Mouse (Mus musculus) G1E-ER4 (cell line): ENCODE results near the gene Klhl6. TPM values are rescaled to one million over a fixed set of nuclear protein-coding genes. Genes with fewer than 3 reads are reported as not detected.

Experiments used
- GATA1 ChIP-seq: IDR thresholded peaks from one replicate; pipeline ENCODE4 v1.8.0; 2012; ENCODE audit warnings: low read length, inconsistent platforms
- polyA plus RNA-seq: library from polyadenylated mRNA; stranded (reverse); fragments of >175 nt; gene quantifications from 2 replicates; pipeline ENCODE4 v1.2.3, GENCODE M21; 2012

Gene Klhl6
- 0.27 and 0.55 TPM in 2 replicates for polyA plus RNA-seq

DNA sequence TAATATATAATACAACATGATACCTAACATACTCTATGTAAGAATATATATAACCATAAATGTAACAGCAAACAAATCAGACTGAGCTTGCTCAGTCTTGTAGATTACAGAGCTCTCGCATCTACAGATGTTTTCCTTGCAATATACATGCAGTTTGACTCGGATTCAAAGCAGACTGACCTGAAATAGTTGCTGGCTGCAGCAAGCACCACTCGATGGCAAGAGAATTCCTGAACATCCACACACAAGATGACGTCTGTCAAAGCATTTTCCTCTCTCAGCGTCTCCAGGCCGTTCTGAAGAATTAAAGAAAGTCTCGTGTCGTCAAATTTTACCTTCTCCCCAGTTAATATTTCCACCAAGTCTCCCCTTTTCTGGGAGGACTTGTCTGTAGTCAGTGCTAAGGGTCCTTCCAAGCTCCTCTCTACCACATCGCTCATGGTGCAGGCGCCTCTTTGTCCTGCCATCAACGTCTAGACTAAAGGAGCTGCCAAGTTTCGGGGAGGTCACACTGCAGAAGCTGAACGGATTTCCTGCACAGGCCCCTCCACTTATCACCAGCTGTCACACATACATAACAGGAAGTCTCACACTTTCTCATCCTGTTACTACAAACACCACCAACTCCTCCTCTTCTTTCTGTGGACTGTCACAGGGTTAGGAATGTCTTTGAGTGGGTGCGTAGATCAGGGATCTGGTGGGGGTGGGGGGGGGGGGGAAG, at the start of gene Klhl6:
Gene Klhl6, minus strand, starts transcription at position 501 of the 721 bp plus-strand sequence.
- TF ChIP-seq GATA1, result no peak

DNA sequence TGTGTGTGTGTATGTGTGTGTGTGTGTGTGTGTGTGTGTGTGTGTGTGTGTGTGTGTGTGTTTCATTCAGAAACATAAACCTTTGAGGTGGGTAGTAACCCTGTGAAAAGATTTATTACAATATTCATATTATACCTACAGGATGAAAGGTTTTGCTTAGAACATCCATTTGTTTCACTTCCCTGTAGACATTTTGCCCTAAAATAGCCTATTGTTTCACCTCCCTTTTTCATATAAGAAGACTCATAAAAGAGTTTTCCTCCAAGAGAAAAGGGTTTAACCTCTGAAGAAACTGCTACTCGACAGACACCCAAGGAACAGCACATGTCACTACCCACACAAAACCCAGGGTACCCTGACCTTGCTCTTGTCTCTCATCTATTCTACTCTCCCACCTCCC, 40.0 kb upstream of the Klhl6 start:
- TF ChIP-seq GATA1, result no peak

DNA sequence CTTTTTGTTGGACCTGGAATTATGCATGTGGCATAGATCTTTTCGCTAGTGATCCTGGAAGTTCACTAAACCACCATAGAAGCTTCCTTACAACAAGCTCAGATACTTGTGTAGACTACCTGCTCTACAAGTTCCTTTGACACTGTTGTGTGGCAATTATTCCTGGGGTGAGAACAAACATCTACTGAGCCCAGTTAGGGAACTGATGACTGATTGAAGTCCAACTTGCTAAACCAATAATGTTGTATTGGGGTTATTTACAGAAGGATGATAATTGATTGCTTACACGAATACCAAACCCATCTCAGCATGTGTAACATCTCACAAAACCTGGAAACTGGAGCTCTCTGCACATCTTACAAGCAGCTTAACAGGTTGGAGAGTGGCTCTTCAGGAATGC, 39.0 kb upstream of the Klhl6 start:
- TF ChIP-seq GATA1, result no peak

DNA sequence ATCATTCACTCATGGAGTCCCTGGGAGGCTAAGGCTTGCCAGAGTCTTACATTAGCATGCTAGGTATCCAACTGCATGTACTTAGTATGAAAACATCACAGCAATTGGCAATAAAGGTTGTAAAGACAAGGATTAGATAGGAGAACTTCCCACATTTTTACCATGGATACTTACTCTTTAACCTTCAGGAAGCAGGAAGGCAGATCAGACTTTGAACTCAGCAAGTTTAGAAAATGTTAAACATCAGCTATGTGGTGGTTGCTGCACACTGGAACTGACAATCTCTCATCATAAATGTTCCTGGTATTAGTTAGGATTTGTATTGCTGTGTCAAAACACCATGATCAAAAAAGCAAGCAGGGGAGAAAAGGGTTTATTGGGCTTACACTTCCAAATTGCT, 29.8 kb upstream of the Klhl6 start:
- TF ChIP-seq GATA1, result no peak

DNA sequence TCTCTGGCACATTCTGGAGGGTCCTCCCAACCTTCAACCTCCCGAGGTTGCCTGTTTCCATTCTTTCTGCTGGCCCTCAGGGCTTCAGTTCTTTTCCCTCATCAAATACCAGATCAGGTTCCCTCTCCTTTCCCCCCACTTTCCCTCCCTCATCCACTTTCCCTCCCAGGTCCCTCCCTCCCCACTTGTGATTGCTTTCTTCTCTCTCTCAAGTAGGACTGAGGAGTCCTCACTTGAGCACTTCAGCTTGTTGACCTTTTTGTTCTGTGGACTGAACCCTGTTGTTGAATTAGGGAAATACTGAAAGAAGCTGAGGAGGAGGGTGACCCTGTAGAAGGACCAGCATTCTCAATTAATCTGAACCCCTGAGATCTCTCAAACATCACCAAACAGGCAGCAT, 23.2 kb upstream of the Klhl6 start:
- TF ChIP-seq GATA1, result no peak

DNA sequence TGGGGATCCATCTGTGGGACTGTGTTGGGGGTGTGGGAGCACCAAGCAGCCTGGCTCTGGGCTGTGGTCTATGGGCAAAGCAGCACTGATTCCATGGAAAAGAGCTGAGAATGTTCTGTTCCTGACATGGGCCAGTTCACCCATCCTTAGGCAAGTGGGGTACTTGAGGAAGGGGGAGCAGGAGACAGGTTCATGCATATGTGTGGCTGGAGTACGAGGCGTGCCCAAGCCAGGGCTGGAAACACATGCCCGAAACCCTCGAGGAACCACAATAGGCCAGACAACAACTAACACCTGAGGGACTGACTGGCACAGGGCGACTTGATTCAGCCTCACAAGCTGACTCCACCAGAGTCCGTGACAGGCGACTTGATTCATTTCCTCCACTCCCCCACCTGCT, 14.8 kb upstream of the Klhl6 start:
- no peak for TF ChIP-seq GATA1

DNA sequence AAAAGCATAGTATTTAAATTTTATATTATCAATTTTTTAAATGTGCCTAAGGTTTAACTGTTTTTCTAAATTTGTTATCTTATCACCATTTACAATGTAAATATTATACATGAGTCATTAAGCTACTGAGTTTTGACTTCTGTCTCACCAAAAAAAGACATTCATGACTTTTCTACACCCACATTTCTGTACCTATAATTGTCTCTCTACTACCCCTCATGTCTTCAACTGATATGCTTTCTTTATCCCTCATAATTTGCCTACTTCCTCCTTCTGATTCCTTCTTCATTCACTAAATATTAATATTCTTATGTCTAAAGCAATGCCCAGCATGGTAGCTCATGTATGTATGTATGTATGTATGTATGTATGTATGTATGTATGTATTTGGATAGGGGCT, 13.0 kb upstream of the Klhl6 start:
- TF ChIP-seq GATA1, result no peak

DNA sequence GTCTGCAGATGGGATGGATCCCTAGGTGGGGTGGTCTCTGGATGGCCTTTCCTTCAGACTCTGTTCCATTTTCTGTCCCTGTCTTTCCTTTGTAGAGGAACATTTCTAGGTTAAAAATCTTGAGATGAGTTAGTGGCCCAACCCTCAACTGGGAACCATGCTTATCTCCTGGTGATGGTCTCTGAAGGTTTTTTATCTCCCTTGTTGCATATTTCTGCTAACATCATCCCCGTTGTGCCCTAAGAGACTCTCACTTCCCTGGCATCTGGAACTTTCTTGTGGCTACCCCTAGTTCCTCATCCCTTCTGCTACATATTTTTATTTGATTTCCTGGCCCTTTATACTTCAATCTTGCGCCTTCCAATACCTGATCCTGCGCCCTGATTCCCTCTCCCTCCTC, 10.4 kb upstream of the Klhl6 start:
- TF ChIP-seq GATA1, result no peak

DNA sequence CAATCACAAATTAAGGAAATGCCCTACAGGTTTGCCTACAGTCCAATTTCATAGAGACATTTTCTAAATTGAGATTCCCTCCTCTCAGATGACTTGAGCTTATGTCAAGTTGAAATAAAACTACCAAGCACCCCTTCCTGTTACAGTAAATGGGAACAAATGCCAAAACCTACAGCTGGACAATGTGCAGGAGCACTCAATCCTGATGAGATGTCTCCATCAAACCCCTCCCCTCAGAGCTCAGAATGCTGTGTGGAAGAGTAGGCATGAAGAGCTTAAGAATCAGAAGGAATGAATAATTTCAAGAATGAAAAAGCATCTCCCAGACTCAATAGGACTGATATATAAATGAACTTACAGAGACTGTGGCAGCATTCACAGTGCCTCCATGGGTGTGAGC, 7.7 kb upstream of the Klhl6 start:
- TF ChIP-seq GATA1, result no peak

DNA sequence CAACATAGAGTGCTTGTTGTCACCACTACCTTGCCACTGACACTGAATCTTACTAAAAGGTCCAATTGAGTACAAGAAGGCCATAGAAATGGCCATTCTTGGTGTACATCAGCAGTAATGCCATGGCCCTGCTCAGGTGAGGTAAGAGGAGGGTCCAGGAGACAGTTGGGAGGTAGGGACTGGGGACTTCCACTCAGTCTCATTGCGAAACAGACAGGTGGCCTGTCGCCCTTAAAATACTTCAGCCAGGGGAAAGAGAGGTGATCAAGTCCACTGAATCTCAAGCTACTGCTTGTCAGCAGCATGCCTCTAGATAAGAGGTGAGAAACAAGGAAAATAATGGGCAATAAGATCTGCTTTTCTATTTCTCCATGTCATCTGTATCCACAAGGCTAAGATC, 4.8 kb upstream of the Klhl6 start:
- TF ChIP-seq GATA1, result no peak

DNA sequence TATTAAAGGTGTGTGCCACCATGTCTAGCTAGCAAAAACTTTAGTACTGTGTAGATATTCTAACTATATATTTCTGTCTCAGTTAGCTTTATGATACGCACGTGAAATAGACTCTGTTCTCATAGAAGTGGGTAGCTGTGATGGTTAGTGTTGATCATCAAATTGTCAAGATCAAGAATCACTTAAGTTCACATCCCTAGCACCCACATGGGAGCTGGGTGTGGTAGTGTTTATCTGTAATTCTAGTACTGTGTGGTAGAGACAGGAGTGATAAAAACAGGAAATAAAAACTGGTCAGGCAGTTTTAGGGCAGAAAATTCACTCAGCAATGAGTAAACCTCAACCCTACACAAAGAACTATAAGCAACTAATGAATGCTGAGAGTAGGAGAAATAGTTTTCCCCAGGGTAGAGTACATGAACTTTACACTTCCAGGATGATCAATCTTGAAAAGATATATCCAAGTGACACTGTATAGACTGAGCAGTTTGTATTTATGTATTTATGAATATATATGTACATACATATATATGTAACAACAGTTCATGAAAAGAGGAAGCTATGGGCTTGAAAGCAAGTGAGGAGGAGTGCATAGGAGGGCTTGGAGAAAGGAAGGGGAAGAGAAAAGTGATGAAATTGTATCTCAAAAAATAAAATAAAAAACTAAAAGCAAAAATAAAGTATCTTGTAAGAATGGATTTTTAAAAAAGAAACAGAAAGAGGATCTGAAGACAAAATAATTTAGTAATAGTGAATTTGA, 2.2 kb upstream of the Klhl6 start:
- no peak for TF ChIP-seq GATA1

DNA sequence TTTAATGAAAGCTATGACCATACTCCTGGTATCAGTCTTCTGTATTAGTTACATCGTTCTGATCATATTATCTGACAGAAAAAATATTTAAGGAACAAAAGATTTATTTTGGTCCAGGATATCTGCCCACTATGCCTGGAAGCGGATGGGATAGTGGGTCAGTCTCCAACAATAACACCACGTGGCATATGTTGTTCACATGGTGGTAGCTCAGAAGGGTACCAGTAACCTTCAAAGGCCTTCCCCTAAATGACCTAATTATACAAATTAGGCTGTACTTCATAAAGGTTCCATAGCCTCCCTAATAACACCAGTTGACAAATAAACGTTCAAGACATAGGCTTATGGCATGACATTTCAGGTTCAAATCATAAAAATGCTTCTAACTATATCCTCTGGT, 722 bp upstream of the Klhl6 start:
- TF ChIP-seq GATA1, result no peak

DNA sequence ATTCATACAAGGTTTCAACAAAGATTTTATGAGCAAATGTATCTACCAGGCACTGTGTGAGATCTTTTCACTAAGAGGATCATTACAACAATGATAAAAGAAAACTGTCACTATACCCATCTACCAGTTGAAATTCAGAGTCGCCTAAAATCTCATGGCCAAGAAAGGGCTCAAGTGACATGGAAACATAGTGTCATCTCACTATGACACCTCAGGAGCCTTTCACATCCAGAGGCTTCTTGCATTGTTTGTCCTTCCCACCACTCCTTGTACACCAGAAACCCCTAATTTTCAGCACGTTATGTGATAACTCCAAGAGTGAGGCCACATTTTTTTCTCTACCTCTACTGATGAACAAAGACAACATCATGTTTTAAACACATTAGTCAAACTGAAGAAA, 1.2 kb downstream of the Klhl6 start:
- TF ChIP-seq GATA1, result no peak

DNA sequence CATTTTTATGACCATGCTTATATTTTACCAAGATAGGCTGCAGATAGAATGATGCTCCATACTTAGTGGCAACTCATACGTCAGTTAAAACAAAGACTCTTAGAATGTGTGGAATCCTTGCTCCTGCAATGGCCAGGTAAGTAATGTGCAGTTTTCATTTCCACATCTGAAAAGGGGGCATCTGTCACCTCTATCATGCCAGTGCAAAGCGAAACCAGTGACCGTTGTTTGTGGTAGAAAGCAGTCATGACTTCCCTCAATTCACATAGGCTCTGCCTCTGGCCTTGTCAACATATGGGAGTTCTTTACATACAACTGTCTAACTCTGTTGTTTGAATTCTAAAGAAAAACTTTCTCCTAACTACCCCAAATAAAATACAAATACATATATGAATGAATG, 1.8 kb downstream of the Klhl6 start:
- TF ChIP-seq GATA1, result no peak

DNA sequence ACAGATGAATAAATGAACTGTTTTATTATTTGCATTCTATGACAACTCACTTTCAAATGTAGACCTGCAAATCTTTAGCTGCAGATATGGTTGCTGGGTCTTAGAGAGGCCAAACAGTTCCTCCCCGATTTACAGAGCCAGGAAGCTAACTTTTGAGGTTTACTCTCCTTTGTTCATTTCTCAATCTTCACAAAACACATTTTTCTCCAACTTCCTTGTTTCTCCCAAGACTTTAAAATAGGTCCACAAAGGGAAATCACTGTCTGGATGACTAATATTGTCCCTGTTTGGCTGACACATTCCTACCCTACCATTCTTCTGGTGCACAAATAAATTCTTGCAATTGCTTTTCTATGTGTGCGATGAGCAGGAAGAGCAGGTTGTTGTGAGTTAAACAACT, 3.1 kb downstream of the Klhl6 start:
- no peak for TF ChIP-seq GATA1

DNA sequence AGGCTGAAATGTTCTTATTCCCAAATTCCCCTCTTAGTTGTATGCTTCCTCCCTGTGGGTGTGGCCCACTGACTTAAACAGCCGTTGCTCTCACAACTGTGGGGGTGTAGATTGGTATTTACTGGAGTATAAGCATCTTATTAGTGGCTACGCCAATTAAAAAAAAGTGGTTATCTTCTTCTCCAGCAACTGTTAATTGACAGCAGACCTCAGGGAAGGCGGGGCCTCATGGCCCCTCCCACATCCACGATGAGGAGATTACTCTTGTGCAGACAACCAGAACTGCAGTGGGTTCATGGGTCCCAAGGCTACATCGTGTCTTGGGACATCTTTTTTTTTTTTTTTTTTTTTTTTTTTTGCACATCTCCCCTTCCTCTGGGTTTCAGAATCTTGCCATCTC, 5.6 kb downstream of the Klhl6 start:
- TF ChIP-seq GATA1, result no peak

DNA sequence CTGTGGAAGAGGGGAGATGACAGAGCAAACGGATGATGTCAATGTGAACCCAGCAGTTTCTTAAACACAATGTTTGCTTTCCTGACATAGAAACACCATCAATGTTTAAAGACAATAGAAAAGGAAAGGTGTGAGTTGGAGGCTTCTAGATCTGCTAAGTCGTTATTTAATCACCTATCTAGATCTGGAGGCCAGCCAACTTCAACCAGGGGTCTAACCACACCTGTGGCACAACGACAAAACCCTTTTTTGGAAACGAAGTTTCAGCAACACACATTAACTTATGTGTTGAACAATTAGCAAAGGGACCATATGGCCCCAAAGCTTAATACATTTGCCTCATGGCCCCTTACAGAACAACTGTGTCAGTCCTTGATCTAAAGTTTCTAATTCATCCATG, 6.0 kb downstream of the Klhl6 start:
- TF ChIP-seq GATA1, result no peak

DNA sequence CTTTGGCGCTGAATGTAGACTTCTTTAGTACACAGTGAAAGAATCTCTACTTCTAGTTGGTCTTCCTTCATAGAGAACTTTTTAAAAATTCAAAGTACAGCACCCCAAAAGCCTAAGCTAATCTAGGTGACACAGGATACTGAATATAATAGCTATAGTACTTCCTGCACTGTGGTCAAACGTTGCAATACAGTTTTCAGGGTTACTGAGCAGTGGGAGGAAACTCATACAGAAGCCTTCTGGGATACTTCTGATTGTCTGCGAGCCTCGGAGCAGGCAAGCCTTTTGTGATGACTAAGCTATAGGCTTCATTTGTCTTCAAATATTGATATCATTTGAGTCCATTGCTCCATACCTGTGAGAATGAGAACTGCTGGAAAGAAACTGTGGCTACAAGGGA, 7.4 kb downstream of the Klhl6 start:
- TF ChIP-seq GATA1, result no peak
